Mouse (Mus musculus): ENCODE results near the gene Prkca.

DNA sequence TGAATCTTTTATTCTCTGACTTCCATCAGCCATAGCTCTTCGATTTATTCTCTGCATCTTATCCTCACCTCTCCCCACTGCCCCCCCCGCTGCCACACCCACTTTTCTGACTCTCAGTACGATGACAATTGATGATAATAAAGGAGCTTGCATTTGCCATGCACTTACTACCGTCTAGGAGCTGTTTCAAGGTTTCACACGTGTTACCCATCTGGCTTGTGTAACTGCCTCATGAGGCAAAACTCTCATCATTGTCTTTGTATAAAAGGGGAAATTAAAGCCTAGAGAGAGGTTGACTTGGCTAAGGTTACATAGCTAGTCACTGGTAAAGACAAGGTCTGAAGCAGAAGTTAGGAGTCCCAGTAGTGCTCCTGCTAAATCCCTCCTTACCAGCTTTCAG, 110.7 kb downstream of the Prkca start:
- TF ChIP-seq CTCF (IDR thresholded peaks at IDR 0.05) (no peak), POLR2A (IDR thresholded peaks at IDR 0.05; ENCODE audit: insufficient read depth, low read depth, low read length) (no peak)

All from heart, adult 2 months (tissue).